Mouse (Mus musculus) forebrain, embryonic 11.5 days (tissue): Measurements from ENCODE around the gene Pla2g5. TPM values are rescaled to one million over a fixed set of nuclear protein-coding genes. Genes with fewer than 3 reads are reported as not detected.

Source experiments
- ATAC-seq: fragments of 200-750 bp; cut with Nextera tagmentation; replicated peaks from 2 replicates; pipeline ENCODE4 v1.8.0; 2017; ENCODE audit warnings: moderate TSS enrichment; ENCODE audit not compliant: low FRiP score
- DNase-seq: peaks from one replicate; pipeline ENCODE4 v3.0.0-alpha.2; 2017; ENCODE audit warnings: low spot score
- H3K27ac ChIP-seq: fragments of 300-500 bp; sonication (generic); 2 replicates; pipeline ENCODE4 v1.5.1; 2014; ENCODE audit warnings: low read depth, low read length
- H3K27me3 ChIP-seq: fragments of 300-500 bp; sonication (generic); 2 replicates; pipeline ENCODE4 v1.6.1; 2014; ENCODE audit warnings: mild to moderate bottlenecking, low read length, mixed read lengths; ENCODE audit not compliant: control insufficient read depth, insufficient read depth
- H3K36me3 ChIP-seq: fragments of 300-500 bp; sonication (generic); 2 replicates; pipeline ENCODE4 v1.6.1; 2014; ENCODE audit warnings: mild to moderate bottlenecking, low read length, moderate library complexity, mixed read lengths; ENCODE audit not compliant: control insufficient read depth, insufficient read depth
- H3K4me1 ChIP-seq: fragments of 300-500 bp; sonication (generic); replicated peaks from 2 replicates; pipeline ENCODE4 v1.6.1; 2014; ENCODE audit warnings: low read length, mixed read lengths; ENCODE audit not compliant: control insufficient read depth, insufficient read depth
- H3K4me2 ChIP-seq: fragments of 300-500 bp; sonication (generic); 2 replicates; pipeline ENCODE4 v1.6.1; 2014; ENCODE audit warnings: low read depth, mild to moderate bottlenecking, low read length, moderate library complexity, mixed read lengths; ENCODE audit not compliant: severe bottlenecking
- H3K4me3 ChIP-seq: fragments of 300-500 bp; sonication (generic); 2 replicates; pipeline ENCODE4 v1.5.1; 2014; ENCODE audit warnings: low read depth, low read length
- H3K9ac ChIP-seq: fragments of 300-500 bp; sonication (generic); 2 replicates; pipeline ENCODE4 v1.6.1; 2014; ENCODE audit warnings: low read length
- H3K9me3 ChIP-seq: fragments of 300-500 bp; sonication (generic); 2 replicates; pipeline ENCODE4 v1.6.1; 2016; ENCODE audit warnings: low read length, mixed read lengths; ENCODE audit not compliant: control insufficient read depth
- WGBS: fragments of 180-500 bp; shearing (Covaris S2); extraction: QIAGEN DNeasy Blood & Tissue Kit; methylation state at CpG from one replicate; pipeline ENCODE4 v1.1.7; 2014; 5-methylcytosine and 5-hydroxymethylcytosine counted together
- polyA plus RNA-seq: library from polyadenylated mRNA; unstranded; fragments of >200 nt; fragmentation: Nextera tagmentation; extraction: Ambion mirVana; gene quantifications from 2 replicates; pipeline ENCODE4 v1.2.1, GENCODE M21; 2014

The Pla2g5 gene
- polyA plus RNA-seq, 1 experiment from 2014 or later: 0.33 TPM

DNA sequence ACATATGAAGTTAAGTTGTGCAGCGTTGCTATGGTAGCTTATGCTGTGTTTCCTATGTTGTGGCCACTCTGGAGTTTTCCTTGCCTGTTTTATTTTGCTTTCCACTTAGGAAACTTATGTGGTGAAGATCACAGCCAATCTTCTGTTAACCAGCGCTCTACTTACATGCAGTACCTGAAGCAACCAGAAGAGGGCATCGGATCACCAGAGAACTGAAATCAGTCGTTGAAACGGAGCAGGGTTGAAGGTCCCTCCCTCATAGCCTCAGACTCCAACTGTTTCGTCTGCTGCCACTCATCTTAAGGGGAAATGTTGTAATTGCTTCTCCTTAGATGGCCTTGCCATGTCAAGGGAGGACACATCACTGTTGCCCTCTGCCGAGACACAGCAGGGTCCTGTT lies 3.1 kb upstream of the Pla2g5 start:
- Histone ChIP-seq H3K4me1 (no peaks in the 10 kb centered on the region), H3K9ac (no peak overlapping the region), H3K9me3 (no peaks in the 10 kb centered on the region), H3K36me3 (no peaks in the 10 kb centered on the region), H3K27me3 (no peaks in the 10 kb centered on the region), H3K27ac (no peak overlapping the region), H3K4me3 (no peak overlapping the region), H3K4me2 (no peak overlapping the region)
- 14% methylated on average over 7 of the region's 7 CpGs for WGBS
- ATAC-seq (no peak), DNase-seq (peak; percentile 81)

DNA sequence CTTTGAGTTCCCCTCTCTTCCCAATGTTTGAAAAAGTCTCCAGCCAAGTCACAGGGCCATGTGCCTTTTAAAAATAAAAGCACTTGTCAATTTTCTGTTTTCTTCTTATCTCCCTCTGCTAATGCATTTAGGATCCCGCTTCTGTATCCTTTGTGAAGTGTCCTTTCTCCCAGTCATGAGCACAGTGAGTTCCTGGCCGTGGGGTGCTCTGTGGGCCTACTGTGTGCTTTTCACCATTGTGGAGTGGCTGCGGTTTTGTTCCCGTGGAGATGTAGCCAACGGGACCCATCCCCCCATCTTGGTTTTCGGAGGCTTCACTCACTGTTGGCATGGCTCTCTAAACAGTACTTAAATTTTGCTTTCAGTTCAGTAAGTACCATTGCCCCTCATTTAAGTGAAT lies 2.7 kb upstream of the Pla2g5 start:
- Histone ChIP-seq H3K9me3 (no peaks in the 10 kb centered on the region), H3K4me1 (no peaks in the 10 kb centered on the region), H3K27me3 (no peaks in the 10 kb centered on the region), H3K27ac (no peak overlapping the region), H3K4me2 (no peak overlapping the region), H3K9ac (no peak overlapping the region), H3K4me3 (no peak overlapping the region), H3K36me3 (no peaks in the 10 kb centered on the region)
- WGBS: 65% methylated on average over 6 of the region's 6 CpGs
- DNase-seq: no peak
- no peak for ATAC-seq

DNA sequence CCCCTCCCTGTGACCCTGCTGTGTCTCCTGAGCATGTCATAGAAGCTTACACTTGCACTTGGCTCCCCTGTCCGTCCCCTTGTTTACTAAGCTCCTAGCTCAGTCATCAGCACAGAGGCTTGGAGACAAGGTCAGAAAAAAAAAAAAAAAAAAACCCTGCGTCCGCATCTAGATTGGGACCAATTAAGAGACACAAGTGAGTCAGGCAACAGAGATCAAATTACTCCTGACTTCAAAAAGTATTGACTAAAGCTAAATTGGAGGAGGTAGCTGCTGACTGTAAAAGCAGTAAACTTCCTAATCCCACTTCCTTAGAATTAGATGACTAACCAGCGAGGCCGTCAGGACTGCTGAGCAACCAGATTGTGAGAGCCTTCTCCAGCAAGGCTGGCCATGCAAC lies 1.8 kb upstream of the Pla2g5 start:
- H3K27me3 ChIP-seq: no peaks in the 10 kb centered on the region
- no peak overlapping the region for H3K4me2 ChIP-seq
- H3K4me3 ChIP-seq: no peak overlapping the region
- H3K9ac ChIP-seq: no peak overlapping the region
- DNase-seq (no peak), ATAC-seq (no peak)
- H3K36me3 ChIP-seq: no peaks in the 10 kb centered on the region
- no peaks in the 10 kb centered on the region for H3K4me1 ChIP-seq
- no peaks in the 10 kb centered on the region for H3K9me3 ChIP-seq
- WGBS: 56% methylated on average over 5 of the region's 5 CpGs
- no peak overlapping the region for H3K27ac ChIP-seq

DNA sequence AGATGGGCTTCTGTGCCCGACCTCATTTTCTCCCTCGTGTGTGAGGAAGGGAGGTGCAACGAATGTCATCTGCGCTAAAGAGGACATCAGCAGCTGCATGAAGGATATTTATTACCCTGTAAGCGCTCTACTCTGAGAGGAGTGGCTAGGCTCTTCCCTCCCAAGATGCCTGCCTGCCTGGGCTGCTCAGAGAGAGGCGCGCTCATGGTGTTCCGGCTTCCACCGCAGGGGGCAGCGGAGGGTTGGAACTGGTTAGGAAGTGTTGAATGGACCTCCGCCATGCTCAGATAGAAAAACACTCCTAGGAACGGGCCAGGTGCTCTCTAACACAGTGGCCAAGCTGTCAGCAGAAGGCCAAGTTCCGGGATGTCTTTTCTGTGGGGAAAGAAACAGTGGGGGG lies 3.6 kb downstream of the Pla2g5 start:
- WGBS: 5% methylated on average over 13 of the region's 13 CpGs
- no peak overlapping the region for H3K27ac ChIP-seq
- ATAC-seq (peak; percentile 69), DNase-seq (peak; percentile 91)
- H3K4me2 ChIP-seq: peak overlapping the region; percentile 54
- H3K4me3 ChIP-seq: peak overlapping the region; percentile 31
- H3K4me1 ChIP-seq: no peaks in the 10 kb centered on the region
- no peaks in the 10 kb centered on the region for H3K9me3 ChIP-seq
- H3K9ac ChIP-seq: peak overlapping the region; percentile 43; the same call in 1 of the 2 replicates
- H3K27me3 ChIP-seq: no peaks in the 10 kb centered on the region
- H3K36me3 ChIP-seq: no peaks in the 10 kb centered on the region

DNA sequence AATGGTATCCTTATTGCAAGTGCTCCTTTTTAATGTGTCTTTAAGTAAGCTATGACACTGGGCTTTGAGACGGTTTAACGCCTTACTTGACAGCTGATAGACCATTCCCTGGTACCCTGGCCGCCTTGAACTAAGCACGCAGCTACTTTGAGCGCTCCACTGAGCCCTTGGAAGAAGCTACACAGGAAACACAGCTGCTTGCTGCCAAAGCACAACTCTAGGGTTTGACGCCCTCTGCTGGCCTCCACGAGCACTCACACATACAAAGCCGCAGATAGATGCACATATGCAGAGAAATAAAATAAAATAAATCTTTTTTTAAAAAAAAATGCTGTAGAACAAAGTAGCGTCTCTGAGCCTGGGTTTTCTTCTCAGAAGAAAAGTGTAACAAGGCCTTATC lies 4.0 kb downstream of the Pla2g5 start:
- no peak for ATAC-seq

DNA sequence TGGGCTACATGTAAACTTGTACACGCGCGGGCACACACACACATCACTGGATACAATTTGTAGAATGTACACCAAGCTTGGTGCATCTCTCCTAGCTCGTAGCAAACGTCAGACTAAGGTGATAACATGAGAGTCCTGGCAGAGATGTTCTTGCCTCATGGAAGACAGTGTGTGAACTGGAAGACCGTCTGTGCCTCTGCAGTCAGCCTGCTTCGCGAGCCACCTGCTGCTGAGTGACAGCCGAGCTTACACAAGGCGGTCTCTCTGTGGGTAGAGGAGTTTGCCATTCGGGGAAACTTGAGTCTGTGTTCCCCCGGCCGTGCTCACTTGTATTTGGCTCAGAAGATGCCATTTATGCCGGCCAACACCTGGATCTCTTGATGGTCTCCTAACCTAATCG lies 4.8 kb downstream of the Pla2g5 start:
- H3K27ac ChIP-seq: no peak overlapping the region
- no peaks in the 10 kb centered on the region for H3K36me3 ChIP-seq
- DNase-seq (no peak), ATAC-seq (no peak)
- H3K9ac ChIP-seq: no peak overlapping the region
- H3K4me1 ChIP-seq: no peaks in the 10 kb centered on the region
- H3K4me3 ChIP-seq: no peak overlapping the region
- no peak overlapping the region for H3K4me2 ChIP-seq
- WGBS: 88% methylated on average over 15 of the region's 15 CpGs
- no peaks in the 10 kb centered on the region for H3K9me3 ChIP-seq
- H3K27me3 ChIP-seq: no peaks in the 10 kb centered on the region

More for the DNA sequence above, 4.0 kb downstream of the Pla2g5 start:
- H3K27ac ChIP-seq: no peak overlapping the region
- H3K4me1 ChIP-seq: no peaks in the 10 kb centered on the region
- H3K9me3 ChIP-seq: no peaks in the 10 kb centered on the region
- peak overlapping the region; percentile 43; the same call in 1 of the 2 replicates for H3K9ac ChIP-seq
- H3K4me3 ChIP-seq: peak overlapping the region; percentile 31
- peak overlapping the region; percentile 54 for H3K4me2 ChIP-seq
- no peaks in the 10 kb centered on the region for H3K36me3 ChIP-seq
- 13% methylated on average over 9 of the region's 9 CpGs for WGBS
- H3K27me3 ChIP-seq: no peaks in the 10 kb centered on the region
- DNase-seq: peak; percentile 82

DNA sequence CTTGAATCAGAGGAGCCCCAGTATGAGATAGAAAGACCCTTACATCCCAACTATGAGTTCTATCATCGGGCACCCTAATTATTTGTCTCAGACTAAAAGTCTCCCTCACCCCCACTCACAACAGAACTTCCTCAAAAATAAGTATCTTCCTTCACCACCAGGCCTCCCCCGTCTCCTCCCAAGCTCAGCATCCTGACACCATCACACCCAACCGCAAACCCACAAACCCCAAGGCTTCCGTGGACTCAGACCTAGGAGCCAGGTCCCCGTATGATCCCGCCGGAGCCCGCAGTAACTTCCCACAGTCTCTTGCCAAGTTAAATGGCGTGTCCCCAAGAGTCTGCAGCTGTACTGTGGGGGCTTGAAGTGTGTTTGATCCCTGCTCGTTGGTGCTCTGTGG lies 5.7 kb downstream of the Pla2g5 start:
- no peak for ATAC-seq
- H3K9ac ChIP-seq: no peak overlapping the region
- H3K9me3 ChIP-seq: no peaks in the 10 kb centered on the region
- 92% methylated on average over 10 of the region's 10 CpGs for WGBS
- H3K27me3 ChIP-seq: no peaks in the 10 kb centered on the region
- no peaks in the 10 kb centered on the region for H3K36me3 ChIP-seq
- no peak for DNase-seq
- no peaks in the 10 kb centered on the region for H3K4me1 ChIP-seq
- no peak overlapping the region for H3K27ac ChIP-seq
- no peak overlapping the region for H3K4me2 ChIP-seq
- H3K4me3 ChIP-seq: no peak overlapping the region

DNA sequence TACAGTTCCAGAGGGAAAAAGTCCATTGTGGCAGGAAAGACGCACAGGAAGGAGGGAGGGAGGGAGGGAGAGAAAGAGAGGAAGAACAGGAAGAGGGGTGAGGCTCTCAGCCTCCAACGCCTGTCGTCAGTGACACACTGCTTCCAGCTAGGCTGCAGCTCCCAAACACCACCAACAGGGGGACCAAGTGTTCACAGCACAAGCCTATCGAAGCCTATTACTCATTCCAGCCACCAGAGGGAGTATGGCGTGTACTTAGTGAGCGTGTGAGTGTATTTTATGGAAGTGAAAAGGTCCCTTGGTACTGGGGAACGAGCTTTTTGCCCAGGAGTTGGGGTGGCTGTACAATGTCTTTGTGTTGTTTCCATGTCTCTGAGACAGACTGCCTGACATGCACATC lies 6.8 kb downstream of the Pla2g5 start:
- Histone ChIP-seq H3K9ac (no peak overlapping the region), H3K4me1 (no peaks in the 10 kb centered on the region), H3K4me3 (no peak overlapping the region), H3K9me3 (no peaks in the 10 kb centered on the region), H3K4me2 (no peak overlapping the region), H3K27ac (no peak overlapping the region), H3K27me3 (no peaks in the 10 kb centered on the region), H3K36me3 (no peaks in the 10 kb centered on the region)
- 29% methylated on average over 7 of the region's 7 CpGs for WGBS
- no peak for ATAC-seq
- peak; percentile 85 for DNase-seq

DNA sequence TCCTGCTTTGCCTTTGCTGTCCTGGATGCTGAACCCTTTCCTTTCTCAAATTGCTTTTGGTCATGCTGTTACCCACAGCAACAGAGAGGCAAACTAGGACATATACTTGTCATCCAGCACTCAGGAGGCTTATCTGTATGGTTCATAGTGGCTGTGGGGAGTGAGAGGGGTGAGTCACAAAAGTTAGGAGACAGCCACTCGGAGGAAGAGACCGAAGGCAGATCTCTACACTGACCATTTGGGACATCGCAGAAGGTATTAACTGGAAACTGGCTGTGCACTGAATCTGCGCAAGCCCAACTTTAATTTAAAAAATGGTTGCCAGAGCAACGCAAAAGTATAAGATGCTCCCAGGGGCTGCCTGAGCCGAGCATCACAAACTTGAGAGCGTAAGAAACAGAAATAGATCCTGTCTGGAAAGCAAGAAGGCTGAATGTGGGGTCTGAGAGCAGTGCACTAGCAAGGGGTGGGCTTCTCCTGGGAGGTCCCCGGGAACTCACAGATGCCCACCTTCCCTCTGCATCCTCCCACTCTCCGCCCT lies 8.1 kb downstream of the Pla2g5 start:
- Histone ChIP-seq H3K36me3 (no peaks in the 10 kb centered on the region), H3K9ac (no peak overlapping the region), H3K9me3 (no peaks in the 10 kb centered on the region), H3K27ac (no peak overlapping the region), H3K4me1 (no peaks in the 10 kb centered on the region), H3K27me3 (no peaks in the 10 kb centered on the region), H3K4me2 (no peak overlapping the region), H3K4me3 (no peak overlapping the region)
- DNase-seq (no peak), ATAC-seq (no peak)
- WGBS: 90% methylated on average over 9 of the region's 9 CpGs
